Mouse (Mus musculus): ENCODE data around the gene Ankrd33b.
A peak's percentile ranks its signal among the peaks of the same experiment; 100 is the strongest.

The Ankrd33b gene

GRCm38 (mm10) chr15:31368556-31368955 lies 1.0 kb upstream of the Ankrd33b start:
- DNase-seq (ENCODE audit: low spot score in 2 of 2), result no peak

DNA sequence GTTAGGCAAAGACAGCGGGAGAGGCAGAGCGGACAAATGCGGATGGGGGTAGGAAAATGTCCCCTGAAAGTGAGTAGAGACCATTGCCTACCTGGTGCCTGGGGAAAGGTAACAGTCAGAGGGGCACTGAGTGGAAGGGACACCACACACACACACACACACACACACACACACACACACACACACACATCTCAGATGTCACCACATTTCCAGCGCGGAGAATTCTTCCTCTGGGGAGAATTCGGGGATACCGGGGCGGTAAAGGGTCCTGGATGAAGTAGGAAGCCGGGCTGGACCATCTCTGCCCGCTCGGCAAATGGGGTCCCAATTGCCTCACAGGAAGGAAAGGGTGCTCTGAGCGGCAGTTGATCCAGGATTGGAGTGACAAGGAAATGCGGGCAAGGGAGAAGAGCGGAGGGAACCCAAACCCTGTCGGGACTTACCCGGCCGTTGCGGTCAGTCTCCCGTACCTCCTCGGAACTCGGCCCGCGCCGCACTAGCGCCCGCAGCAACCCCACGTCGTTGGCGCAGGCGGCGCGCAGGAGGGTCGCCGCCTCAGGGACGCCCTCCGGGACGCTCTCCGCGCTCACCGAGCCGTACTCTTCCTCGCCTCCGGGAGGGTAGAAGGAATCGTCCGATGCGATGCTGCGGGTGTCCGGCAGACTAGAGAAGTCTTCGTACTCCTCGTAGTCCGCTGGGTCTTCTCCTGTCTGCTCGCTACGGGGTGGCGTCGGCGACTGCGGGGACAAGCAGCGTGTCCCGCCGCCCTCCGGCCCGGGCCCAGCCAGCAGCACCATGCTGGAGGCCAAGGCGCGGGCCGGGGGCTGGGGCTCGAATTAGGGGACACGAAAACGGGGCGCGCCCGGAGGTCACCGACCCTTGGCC lies 688 bp downstream of the Ankrd33b start:
- no peak for DNase-seq (ENCODE audit: low spot score in 2 of 2)

GRCm38 (mm10) chr15:31365720-31366591 lies 1.6 kb downstream of the Ankrd33b start:
- peak in 1 of 2 experiments; percentile 21 for DNase-seq (ENCODE audit: low spot score in 2 of 2)

GRCm38 (mm10) chr15:31365041-31365719 lies 2.3 kb downstream of the Ankrd33b start:
- peak in 1 of 2 experiments; percentile 29 for DNase-seq (ENCODE audit: low spot score in 2 of 2)

- no peak for DNase-seq (ENCODE audit: low spot score in 2 of 2)
Measured at GRCm38 (mm10) chr15:31364396-31364795, 3.1 kb downstream of the Ankrd33b start.

GRCm38 (mm10) chr15:31363981-31364361 lies 3.6 kb downstream of the Ankrd33b start:
- DNase-seq (ENCODE audit: low spot score in 2 of 2), result no peak

DNA sequence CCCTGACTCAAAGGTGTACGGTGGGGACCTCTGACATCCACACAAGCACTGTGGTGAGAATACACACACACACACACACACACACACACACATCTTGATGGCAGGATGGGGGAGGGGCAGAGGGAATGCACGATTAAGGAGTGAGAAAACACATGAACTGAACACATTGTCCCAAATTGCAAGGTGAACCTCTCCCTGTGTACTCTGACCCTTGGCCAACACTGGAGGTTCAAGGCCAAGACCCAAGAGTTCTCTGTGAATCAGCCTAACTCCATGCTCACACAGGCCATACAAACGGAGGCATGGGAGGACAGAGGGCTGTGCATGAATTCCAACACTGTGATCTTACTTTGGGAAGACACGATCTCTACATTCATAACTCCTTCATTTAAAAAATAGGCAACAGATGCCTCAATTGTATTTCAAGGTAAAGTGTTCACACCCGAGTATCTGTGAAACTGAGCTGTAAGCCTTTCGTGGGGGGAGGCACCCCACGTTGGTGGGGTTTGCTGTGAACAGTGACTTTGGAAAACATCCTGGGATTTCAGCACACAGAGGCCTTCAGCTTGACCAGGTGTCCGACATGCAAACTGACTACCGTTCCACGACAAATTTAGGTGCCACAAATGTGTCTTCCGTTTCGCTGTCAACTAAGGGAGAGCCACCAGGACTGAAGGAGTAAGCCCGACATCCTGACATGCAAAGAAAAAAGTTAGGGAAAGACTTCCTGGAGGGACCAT lies 4.1 kb downstream of the Ankrd33b start:
- DNase-seq (ENCODE audit: low spot score in 2 of 2), result no peak

GRCm38 (mm10) chr15:31361259-31361853 lies 6.2 kb downstream of the Ankrd33b start:
- DNase-seq (ENCODE audit: low spot score in 2 of 2), result no peak

GRCm38 (mm10) chr15:31360593-31360992 lies 6.9 kb downstream of the Ankrd33b start:
- DNase-seq (ENCODE audit: low spot score in 2 of 2), result no peak

- no peak for DNase-seq (ENCODE audit: low spot score in 2 of 2)
Measured at GRCm38 (mm10) chr15:31359805-31360204, 7.7 kb downstream of the Ankrd33b start.

DNA sequence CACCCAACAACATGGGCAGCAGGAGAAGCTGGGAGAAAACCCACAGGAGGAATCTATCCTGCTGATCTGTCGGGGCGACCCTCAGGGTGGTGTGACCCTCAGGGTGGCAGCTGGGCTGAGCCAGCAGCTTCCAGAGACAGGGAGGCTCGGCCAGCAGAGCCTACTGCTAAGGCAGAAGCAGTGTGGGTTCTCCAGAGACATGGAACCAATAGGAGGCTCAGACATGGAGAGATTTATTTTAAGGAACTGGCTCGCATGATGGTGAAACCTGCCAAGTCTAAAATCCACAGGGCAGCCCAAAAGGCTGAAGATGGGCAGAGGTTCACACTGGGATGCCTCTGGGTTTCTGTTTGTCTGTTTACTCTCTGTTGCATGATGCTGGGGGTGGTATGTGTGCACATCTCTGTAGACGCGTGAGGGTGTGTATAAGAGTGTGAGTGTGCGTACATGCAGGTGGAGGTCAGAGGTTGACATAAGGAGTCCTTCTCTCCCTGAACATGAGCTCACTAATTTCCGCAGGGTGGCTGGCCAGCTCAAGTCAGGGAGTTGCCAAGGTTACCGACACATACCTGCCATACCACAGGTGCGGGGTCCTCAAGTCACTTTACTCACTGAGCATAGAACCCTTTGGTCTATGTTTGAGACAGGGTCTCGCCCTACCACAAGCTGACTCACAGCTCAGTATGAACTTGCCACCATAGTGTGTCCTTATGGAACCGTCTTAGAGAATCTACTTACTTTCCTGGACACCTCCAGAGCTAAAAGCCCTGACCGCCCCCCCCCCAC lies 14.8 kb downstream of the Ankrd33b start:
- no peak for DNase-seq (ENCODE audit: low spot score in 2 of 2)

DNA sequence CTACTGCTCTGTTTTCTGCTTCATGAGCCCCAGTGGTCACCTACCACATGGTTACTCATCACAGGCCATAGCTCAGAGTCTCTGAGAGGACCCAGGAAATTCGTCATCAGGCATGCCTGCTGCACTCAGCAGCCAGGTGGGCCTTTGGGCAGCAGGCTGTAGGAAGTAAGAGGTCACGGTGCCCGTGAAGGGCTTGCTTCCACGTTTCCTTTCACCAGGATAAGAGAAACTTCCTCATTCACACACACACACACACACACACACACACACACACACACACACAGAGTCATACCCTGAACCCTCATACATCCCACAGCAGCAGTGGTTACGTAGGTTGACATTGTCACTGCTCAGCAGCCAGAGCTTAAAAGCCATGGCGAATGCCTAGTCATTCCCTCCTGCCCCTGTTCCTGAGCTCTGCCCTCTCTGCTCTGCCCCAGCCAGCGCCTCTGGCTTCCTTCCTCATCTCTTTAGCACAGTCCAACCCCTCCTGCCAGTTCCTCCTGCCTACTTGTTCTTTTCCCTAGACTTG lies 17.6 kb downstream of the Ankrd33b start:
- DNase-seq (ENCODE audit: low spot score in 2 of 2), result peak in 1 of 2 experiments; percentile 45

DNA sequence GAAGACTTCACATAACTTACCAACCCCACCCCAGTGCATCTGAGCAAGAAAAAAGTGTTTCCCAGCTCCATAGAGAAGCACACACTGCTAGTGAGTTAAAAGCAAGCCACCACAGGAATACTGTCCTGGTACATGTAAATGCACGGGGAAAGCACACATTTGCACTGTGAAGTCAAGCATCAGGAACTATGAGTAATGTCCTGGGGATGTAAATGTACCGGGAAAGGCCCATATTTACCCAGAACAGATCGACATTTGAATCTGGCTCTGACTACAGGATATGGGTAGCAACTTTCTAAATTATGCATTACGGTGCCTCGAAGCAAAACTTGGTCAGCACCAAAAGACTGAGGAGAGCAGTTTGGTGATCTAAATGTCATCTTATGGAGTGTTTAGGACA lies 18.5 kb downstream of the Ankrd33b start:
- no peak for DNase-seq (ENCODE audit: low spot score in 2 of 2)

GRCm38 (mm10) chr15:31348241-31348640 lies 19.3 kb downstream of the Ankrd33b start:
- DNase-seq (ENCODE audit: low spot score in 2 of 2), result no peak

GRCm38 (mm10) chr15:31346508-31346907 lies 21.0 kb downstream of the Ankrd33b start:
- no peak for DNase-seq (ENCODE audit: low spot score in 2 of 2)

DNA sequence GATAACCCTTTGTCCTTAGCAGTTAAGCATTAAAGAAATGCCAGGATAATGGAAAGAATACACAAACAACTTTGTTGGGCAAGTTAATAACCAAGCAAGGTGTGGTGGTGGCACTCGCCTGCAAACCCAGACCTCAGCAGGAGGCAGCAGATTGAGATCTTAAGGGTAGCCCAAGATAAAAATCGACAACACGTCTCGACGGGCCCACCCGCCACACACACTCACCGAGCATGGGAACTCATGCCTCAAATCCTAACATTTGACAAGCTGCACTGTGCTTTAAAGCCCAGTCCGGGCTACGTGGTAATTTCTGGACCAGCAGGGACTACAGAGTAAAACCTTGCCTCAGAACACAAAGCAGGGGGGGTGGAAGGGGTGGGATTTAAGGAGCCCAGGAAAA lies 22.2 kb downstream of the Ankrd33b start:
- DNase-seq (ENCODE audit: low spot score in 2 of 2), result no peak

DNA sequence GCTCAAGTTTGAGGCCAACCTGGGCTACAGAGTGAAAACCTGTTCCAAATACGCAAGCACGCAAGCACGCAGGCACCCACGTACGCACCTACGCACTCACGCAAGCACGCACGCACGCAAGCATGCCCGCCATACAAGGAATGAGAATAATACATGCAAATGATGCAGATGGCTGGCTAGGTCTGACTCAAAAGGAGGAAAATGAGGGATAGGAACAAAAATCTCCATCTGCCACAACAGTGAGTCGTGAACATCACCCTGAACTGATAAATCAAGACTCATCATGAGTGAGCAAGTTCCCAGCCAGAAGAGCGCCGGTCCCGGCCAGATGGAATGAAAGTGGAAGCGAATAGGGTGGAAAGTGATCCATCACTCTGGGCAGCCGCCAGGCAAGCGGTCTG lies 22.7 kb downstream of the Ankrd33b start:
- DNase-seq (ENCODE audit: low spot score in 2 of 2), result no peak

GRCm38 (mm10) chr15:31343602-31344001 lies 23.9 kb downstream of the Ankrd33b start:
- DNase-seq (ENCODE audit: low spot score in 2 of 2), result no peak

GRCm38 (mm10) chr15:31342496-31342901 lies 25.0 kb downstream of the Ankrd33b start:
- no peak for DNase-seq (ENCODE audit: low spot score in 2 of 2)

- no peak for DNase-seq (ENCODE audit: low spot score in 2 of 2)
Measured at GRCm38 (mm10) chr15:31342001-31342400, 25.5 kb downstream of the Ankrd33b start.
